Mouse (Mus musculus): ENCODE results near the gene Auh.
A peak's percentile ranks its signal among the peaks of the same experiment; 100 is the strongest.

Gene Auh

DNA sequence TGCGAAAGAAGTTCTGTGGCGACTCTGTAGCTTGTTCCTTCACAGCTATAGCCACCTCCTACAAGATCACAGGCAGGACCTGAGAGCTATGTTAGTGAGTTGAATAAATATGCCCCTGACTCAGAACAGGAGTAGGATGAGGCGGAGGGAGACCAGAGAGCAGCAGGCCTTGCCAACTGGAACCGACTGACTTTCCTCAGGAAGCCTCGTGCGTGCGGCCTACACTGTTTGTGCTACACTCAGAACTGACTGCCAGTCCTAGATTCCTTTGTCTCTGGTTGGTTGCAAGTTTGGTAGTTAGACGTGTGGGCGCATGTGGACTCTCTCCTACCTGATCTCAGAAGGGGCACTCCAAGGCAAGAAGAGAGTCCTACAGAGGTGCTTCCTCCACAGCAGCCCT is 50.2 kb downstream of the Auh start:
- DNase-seq (ENCODE audit: inconsistent ontology term), result peak; percentile 15

DNA sequence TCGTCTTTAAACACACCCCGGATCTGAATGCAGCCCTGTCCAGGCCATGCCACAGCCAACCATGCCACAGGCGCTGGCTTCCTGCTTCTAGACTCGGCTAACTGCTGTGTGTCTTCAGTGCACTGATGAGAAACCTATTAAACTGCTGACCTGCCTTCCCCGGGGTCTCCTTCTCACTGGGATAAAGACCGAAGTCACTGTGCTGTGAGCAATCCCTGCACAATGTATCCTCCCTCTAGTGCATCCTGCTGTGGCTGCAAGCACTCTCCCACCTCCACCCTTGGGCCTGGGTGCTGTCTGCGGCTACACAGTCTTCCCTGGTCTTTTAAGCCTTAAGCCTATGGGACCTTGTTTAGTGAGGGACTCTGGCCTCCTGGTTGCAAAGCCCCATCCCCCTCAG is 50.7 kb downstream of the Auh start:
- DNase-seq (ENCODE audit: inconsistent ontology term), result no peak

DNA sequence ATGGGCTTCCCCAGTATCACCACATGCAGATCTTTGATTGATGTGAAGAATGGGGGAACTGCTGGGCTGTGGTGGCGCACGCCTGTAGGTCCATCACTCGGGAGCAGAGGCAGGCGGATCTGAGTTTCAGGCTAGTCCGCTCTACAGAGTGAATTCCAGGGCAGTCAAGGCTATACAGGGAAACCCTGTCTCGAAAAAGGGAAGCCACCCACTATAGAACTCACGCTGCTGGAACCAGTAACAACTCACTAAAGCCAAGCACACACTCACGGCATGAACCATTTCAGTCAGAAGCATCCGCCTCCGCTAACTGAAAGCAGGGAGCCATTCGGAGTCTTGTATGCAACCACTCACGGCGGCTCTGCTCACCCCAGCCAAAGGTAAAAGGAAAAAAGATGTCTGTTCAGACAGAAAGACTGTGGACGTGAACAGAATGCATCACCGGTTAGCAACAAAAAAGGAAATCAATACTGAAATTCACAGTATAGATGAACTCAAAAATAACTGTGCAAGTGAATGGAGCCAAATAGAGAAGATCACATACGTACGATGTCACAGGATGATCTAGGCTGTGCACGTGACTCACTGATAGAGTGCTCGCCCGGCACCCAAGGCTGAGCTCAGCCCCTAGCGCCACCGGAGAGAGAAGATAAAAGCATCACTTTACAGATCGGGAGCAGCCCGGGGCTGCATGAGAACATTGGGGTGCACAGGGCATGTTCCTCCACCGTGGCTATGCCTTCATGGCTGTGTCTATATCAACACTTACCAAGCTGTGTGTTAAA is 53.7 kb downstream of the Auh start:
- DNase-seq (ENCODE audit: inconsistent ontology term), result no peak

DNA sequence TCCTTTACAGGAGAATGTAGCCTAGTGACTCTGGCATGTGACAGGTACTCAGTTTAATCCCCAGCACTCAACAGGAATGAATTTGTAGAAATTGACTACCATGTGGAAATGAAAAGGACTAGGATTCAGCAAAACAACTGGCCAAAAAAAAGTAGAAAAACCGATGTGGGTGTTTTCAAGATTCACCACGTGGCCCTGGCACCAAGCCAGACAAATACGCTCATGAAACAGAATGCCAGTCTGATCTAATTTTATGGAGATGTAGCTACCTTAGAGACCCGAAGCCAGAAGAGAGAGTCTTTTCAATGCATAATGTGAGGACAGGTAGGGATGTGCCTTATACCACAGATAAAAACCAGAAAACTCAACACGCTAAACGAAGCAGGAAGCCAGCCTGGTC is 54.4 kb downstream of the Auh start:
- DNase-seq (ENCODE audit: inconsistent ontology term), result no peak

DNA sequence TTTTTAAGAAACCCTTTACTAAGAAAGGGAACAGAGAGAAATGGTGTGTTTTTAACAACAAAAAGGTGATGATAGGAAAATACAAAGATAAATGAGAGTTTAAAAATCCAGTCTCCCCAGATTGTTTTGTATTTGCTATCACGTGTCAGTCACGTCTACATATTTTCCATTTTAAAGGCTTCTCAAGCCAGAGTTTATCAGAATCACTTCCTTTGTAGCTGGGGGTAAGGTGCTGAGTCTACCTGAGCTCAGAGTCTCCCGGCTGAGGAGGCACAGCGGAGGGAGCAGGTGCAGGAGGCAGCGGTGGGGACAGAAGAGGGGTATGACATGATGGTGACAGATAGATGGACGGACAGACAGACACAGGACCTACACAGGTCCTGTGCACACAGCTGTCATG is 55.1 kb downstream of the Auh start:
- no peak for DNase-seq (ENCODE audit: inconsistent ontology term)

DNA sequence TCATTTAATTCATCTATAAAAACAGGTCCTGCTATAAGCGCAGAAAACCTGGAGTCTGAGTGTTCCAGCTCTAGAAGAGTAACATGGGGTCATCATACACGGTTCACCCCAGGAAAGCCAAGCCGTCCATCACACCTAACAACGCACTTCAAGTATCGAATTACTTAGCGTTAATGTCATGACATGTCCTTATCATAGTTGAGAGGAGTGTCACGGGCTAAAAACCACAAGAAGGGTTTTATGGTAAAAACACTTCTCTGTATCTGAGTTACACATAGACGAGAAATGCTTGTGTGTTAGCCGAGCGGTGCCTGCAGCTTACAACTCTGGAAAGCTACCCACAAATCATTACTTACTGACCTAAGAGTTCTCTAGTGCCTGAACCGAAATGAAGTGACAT is 55.6 kb downstream of the Auh start:
- no peak for DNase-seq (ENCODE audit: inconsistent ontology term)

DNA sequence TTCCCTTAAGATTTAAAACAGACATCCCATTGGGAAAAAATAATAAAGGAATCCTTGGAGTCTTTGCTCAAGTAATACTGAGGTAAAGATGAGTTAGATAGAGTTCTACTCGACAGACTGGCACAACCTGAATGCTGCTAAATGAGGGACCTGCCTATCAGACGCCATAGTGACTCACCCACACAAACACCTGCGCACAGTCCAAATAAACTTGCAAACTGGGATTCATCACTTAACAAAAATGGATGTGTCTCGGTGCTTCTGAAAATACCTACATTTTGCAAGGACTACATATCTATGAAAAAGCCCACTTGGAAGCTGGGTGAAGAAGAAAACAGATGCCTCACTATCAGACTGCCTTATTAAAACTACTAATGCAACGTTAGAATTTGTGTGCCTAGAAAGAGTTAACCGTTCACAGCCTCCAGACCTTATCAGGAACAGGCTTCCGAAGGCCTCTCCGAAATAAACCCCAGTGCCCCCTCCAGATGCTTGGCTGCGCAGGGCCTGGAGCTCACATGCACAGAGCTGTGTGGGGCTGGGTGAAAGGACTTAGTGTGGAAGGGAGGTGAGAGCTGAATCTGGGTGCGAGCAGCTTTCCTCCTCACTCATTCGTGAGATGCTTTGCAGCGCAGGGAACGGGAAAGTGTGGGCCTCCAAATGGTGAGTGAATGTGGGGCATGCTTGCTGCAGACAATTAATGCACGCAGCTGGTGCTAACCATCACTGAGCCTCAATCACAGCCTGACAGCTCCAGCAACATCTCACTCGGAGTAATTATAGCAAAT is 63.3 kb downstream of the Auh start:
- DNase-seq (ENCODE audit: inconsistent ontology term), result no peak

DNA sequence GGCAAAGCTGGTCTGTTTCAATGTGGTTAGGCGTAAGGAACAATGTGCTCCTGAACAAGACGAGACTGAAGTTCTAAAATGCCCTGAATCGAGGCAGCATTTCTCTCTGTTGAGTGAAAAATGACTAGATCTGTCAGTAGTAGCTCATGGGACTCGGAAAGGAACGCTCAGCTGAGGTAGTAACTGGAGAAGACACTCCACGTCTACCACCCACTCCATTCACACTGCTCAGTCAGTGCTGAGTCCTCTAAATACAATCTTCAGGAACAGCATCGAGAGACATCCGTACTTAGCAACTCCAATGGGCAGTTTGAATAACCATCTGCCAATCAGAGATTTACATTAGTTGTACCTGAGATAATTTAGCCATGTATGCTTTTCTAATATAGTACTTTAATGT is 66.0 kb downstream of the Auh start:
- no peak for DNase-seq (ENCODE audit: inconsistent ontology term)

DNA sequence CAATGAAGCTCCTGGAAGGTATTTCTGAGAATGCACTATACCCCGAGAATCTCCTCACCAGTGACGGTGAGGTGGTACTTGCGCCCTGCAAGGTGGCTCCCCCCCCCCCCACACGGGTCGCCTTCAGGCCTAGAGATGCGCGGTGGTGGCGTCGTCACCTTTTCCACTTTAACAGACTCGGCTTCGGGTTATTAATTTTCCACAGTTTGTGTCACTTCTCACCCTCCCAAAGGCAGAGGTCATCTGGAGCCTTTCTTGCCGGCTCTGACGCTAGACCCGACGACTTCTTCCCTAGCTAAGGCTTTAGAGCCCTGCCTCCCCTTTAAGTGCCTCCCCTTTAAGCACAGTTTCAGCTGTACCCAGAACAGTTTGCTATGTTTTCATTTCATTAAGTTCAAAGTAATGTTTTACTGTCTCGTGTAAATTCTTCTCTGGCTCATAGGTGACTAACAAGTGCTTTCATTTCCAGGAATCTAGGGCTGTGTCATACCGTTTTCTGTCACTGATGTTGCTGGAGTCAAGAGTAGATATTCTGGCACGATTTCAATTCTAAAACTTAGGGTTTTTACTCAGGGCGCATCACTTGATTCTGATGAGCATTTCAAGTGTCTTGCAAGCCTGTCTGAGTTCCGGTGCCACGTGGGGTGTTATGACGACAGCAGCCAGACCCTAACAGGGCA is 69.3 kb downstream of the Auh start:
- no peak for DNase-seq (ENCODE audit: inconsistent ontology term)

DNA sequence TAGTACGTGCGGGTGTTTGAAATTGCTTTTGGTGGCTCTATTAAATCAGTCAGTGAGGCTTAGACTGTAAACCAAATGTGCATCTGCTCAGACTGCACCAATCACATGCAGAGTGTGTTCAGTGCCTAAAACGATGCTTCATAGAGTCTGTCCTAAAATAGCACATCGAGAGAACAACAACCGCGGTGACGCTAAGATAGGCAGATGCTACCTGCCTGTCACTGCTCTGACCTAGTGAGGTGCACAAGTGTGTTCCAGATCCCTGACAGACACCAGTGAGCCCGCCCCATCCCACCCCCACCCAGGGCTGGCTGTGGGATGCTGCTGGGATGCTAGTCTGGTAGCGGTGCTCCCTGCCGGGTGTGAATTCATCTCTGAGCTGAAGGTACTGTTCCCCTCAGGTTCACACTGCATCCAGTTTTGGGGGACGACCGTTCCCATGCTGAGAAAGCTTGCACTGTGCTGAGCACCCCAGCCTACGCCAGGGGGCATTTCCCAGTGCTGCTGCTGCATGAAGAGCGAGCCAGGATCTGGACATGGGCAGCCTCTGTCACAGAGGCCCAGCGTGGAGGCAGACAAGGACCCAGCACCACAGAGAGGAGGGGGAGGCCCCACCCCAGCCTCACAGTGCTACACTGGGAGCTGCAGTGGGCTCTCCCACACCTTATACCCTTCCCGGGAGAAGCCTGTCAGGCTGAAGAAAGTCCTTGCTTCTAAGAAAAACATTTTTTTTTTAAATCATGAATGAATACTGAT is 70.2 kb downstream of the Auh start:
- no peak for DNase-seq (ENCODE audit: inconsistent ontology term)

DNA sequence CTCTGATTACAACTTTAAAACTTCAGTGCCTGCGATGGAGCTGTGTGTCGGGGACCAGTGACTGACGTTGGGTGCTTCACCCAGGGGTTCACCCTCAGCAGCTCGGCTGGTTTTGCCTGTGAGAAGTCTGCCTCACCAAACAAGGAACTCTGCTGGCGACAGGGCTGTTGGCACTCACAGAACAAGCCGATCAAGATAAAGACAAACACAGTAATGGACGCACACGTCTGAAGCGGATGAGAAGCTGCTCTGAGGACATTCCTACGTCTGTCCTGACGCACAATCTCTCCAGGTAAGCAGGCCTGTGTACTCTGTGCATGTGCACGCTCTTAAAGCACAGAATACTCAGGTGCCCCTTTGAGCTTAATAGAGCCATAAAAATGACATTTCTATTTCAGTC is 71.1 kb downstream of the Auh start:
- no peak for DNase-seq (ENCODE audit: inconsistent ontology term)

DNA sequence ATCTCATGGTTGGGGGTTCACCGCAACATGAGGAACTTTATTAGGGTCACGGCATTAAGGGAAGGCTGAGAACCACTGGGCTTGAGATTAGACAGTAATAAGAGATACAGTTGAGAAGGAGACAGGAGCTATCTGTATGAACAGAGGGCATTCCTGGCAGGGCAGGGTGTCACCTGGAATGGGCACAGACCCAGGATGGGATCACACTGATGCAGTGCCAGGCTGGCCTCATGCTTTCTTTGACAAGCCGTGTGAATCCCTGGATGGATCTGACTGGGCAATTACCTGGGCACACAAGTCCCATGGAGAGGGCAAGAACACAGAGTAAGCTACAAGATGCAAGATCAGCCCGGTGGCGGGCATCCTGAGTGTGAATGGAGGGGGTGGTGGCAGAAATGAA is 71.7 kb downstream of the Auh start:
- DNase-seq (ENCODE audit: inconsistent ontology term), result no peak

DNA sequence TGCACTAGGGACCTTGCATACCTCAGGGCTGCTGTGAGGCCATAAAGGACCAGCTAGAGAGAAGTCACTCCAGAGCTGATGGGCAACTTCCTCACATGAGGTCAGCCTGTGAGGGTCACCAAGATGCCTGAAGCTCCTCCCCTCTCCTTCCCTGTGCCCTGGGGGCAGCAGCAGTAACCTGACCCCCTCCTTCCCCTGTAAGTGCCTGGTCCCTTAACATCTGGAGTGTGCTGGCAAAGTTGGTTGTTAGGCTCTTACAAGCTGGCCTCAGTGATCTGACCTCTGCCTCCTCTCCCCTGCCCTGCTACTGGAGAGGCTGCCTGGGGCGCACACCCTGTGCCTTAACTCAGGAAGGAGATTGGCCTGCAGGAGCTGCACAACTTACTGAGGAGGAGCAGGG is 75.9 kb downstream of the Auh start:
- DNase-seq (ENCODE audit: inconsistent ontology term), result no peak

DNA sequence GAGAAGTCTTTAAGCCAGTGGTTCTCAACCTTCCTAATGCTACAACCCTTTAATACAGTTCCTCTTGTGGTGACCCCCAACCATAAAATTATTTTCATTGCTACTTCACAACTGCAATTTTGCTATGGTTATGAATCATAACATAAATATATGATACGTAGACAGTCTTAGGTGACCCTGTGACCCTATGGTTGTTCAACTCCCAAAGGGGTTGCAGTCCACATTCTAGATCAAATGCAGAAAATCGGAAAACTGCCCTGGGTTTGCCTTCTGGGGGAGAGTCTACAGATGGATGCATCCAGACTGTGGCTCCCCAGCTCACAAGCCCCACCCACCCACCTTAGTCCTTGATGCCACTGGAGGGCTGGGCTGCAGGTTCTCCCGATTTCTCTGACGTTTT is 77.6 kb downstream of the Auh start:
- DNase-seq (ENCODE audit: inconsistent ontology term), result no peak

DNA sequence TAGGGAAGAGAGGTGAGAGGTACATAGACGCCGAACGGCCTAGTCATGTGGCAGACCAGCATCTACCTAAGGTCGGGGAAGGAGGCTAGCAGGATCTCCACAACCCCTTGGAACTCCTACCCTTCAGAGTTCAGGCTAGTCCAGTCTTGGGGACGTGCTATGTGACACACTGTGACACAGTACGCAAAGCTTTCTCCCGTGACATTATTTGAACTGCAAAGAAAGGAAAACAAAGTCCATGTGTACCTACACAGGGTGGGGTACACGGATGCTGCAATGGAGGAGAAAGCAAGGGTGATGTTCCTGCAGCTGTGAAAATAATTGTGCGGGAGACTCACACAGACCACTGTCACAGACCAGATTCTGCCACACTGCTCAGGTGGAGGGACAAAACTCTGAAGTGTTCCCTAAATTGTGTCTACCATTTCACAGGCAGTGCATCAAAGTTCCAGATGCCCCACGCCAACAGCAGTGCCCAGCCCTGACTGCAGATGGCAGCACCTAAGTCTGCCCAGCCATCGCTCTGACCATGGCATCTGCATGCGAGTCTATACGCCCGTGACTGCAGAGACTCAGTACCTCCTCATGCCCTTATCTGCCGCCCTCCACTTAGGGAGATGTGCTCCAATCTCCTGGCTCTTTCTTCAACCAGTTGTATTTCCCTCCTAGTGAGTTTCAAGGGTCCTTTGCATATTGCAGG is 79.3 kb downstream of the Auh start:
- DNase-seq (ENCODE audit: inconsistent ontology term), result no peak

DNA sequence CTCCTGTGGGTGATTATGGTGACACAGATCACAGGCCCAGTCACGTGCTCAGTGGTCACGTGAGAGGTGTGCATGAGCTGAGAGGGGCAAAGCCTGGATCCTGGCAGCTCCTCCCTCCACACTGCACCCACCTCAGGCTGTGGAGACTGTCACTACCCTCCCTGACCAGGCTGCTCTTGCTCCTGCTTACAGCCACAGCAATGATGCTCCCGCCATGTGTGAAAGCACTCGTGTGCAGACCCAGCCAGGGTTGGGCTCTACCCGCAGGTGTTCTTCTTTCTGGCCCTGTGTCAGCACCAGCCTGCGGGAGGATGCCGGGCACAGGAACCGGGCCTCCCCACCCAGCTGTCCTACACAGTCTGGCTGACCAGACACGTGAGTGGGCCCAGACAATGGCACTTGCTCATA is 80.1 kb downstream of the Auh start:
- peak; percentile 69 for DNase-seq (ENCODE audit: inconsistent ontology term)

DNA sequence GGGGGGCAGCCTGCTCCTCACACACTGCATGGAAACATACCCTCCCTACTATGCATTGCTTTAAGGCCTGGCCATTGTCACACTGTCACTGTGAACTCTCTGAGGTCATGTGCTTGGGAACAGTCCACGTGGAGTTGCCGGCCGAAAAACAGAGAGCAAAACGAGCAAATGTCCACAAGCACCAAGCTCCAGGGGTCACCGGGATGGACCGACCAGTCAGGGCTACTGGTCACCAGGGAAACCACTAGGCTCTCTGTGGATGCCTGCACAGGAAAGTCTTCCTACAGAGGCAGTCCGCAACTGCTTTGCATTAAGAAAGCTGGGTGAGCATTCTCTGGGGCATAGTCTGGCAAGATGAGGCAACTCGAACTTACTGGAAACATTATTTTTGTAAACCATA is 82.0 kb downstream of the Auh start:
- no peak for DNase-seq (ENCODE audit: inconsistent ontology term)

DNA sequence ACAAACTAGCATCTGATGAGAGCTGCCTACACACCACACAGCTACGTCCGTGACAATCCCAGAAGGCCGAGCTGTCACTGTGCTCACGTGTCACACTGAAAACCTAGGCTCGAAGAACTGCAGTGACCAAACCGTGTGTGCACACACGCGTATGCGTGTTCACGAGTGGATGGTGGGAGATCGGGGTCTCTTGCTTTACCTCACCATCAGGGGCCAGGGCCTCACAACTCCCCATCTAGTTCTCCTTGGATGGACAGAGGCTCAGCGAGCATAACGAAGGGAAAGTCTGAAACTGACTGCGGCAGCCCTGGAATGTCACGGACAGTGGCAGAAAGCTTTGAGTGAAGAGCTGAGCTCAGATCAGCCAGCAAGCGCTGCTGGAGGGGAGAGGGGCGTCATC is 82.4 kb downstream of the Auh start:
- no peak for DNase-seq (ENCODE audit: inconsistent ontology term)

DNA sequence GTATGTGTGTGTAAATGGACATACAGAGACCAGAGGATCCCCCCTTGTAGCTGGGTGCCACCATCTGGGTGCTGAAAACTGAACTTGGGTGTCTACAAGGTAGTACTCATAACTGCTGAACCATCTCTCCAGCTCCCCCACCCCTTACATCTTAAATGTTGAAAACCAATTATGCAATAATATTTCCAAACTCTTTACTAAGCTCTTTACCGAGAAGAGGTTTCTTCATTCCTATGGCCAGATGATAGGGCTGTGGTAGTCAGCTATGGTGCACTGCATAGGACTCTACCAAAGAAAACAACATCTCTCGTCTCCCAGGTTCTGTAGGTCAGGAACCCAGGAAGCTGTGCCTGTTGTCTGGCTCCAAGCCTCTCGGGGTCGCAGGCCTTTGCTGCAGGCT is 83.9 kb downstream of the Auh start:
- no peak for DNase-seq (ENCODE audit: inconsistent ontology term)

DNA sequence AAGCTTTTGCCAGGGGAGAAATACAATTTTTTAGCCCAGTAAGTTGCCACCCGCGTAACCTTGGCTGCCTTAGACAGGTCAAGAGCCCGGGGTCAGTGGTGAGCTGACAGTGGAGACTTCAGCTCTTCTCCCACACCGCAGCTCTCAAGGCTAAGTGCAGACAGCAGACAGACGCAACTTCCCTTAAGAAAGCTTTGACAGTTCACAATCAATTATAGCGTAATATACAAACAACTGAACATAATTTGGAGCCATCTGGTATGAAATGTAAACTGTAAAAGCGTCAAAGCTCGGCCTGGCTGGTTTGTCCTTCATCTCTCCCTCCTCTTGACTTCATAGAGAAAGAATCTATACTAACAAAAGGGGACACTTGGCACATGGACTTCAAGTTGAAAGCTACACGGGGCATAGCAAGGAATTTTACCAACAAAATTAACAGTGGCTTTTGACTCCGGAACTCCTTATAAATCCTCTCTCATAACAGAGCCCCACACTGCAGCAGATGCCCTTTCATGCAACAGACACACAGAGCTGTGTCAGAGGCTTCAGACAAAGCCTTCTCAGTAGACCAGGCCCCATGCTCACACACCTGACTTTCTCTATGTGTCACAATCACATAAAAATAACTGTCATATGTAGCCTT is 85.8 kb downstream of the Auh start:
- DNase-seq (ENCODE audit: inconsistent ontology term), result no peak

DNA sequence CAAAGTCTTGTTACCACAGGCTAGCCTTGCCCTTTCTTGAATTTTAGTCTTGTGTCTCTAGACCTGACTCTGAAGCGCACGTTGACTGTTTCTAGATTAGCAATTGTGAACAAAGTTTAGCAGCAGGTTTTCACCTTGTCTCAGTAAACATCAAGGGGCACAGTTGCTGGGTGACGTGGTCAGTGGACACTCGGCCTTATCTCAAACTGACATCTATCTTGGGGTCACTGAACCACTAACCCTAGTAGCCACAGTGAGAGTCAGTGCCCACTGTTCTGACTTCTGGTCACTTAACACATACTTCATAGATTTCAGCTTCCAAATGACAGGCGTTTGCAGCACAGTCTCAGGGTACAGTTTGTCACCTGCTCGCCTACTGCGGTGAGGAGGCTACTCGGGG is 93.2 kb downstream of the Auh start:
- DNase-seq (ENCODE audit: inconsistent ontology term), result no peak

All from Muller cell, postnatal 12 days (primary cell).